Mouse (Mus musculus): Measurements from ENCODE around the gene Insc. TPM values are rescaled to one million over a fixed set of nuclear protein-coding genes. Genes with fewer than 3 reads are reported as not detected.
"Not testable (repeated sequence)": the region's sequence is repeated elsewhere in the genome, so short reads cannot be mapped to it uniquely, and the experiment has no call there.

Gene Insc
- polyA plus RNA-seq, 1 experiment from 2014 or later = 1.7 TPM

DNA sequence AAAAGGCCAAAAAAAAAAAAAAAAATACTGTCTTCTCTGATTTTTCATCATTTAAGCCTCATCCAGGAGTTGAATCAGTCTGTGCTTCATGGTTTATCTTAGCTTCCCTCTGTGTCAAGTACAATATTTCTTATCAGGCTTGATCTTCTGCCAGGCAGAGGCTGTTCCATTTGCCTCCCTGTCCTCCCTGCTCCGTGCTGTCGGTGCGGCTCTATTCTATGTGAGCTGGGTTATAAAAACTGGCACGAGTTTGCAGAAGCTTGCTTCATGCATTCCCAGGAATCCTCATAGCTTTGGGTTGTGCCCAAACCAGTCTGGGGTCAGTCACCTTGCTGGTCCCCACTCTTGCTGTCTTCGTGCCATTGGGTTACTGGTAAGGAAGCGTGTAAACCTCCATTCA lies 12.3 kb upstream of the Insc start:
- no peak overlapping the region for H3K9ac ChIP-seq (ENCODE audit: low read depth, low read length)
- 78% methylated on average over 6 of the region's 6 CpGs for WGBS
- no peak overlapping the region for H3K27ac ChIP-seq (ENCODE audit: low read length)
- H3K4me3 ChIP-seq (ENCODE audit: low read depth, low read length) = no peak overlapping the region
- no peaks in the 10 kb centered on the region for H3K4me1 ChIP-seq (ENCODE audit: control insufficient read depth, insufficient read depth, low read length)
- no peak for ATAC-seq
- H3K4me2 ChIP-seq (ENCODE audit: low read length) = no peak overlapping the region
- no peaks in the 10 kb centered on the region for H3K27me3 ChIP-seq (ENCODE audit: control insufficient read depth, insufficient read depth, low read depth, low read length)
- H3K36me3 ChIP-seq (ENCODE audit: control insufficient read depth, insufficient read depth, low read length) = no peaks in the 10 kb centered on the region
- no peaks in the 10 kb centered on the region for H3K9me3 ChIP-seq (replicated peaks; ENCODE audit: control insufficient read depth, low read length, poor library complexity, severe bottlenecking)

DNA sequence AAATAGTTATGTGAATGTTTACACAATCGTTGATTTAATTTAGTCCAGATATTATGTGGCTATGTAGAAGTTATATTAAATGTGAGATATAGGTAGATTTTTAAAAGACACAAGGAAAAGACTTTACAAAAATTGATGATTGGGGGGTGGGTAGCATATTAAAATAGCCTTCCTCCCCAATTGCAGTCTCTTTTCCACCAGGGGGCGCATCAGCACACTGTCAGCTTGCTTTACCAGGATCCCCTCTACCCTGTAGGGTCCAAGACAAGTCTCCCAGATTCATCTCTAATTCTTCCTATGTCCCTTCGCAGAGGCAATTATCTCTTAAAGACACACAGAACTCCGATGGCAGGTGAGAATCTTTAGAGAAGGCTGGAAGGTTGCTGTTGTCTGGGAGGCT lies 11.8 kb upstream of the Insc start:
- H3K9ac ChIP-seq (ENCODE audit: low read depth, low read length); H3K4me1 ChIP-seq (ENCODE audit: control insufficient read depth, insufficient read depth, low read length); H3K4me3 ChIP-seq (ENCODE audit: low read depth, low read length); H3K36me3 ChIP-seq (ENCODE audit: control insufficient read depth, insufficient read depth, low read length); H3K9me3 ChIP-seq (replicated peaks; ENCODE audit: control insufficient read depth, low read length, poor library complexity, severe bottlenecking); H3K27me3 ChIP-seq (ENCODE audit: control insufficient read depth, insufficient read depth, low read depth, low read length); H3K27ac ChIP-seq (ENCODE audit: low read length); H3K4me2 ChIP-seq (ENCODE audit: low read length); ATAC-seq: not testable (repeated sequence)
- 41% methylated on average over 4 of the region's 4 CpGs for WGBS

DNA sequence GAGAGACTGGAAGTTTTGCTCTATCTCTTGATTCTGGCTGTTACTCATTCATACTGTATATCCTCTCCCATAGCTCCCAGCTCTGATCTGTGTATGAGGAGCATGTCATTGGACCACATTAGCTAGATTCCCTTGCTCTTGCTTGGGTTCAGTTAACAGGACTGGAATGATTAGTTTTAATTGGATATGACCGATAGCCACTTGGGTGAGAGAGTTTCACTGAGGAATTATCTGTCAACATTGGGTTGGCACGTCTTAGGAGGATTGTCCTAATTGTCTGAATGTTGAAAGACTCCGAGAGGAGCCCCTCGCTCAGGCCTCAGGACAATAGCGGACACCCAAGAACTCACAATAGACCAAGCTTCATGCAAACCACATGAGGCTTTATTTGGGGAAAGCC lies 7.2 kb upstream of the Insc start:
- Histone ChIP-seq H3K4me2 (ENCODE audit: low read length) (no peak overlapping the region), H3K9ac (ENCODE audit: low read depth, low read length) (no peak overlapping the region), H3K9me3 (replicated peaks; ENCODE audit: control insufficient read depth, low read length, poor library complexity, severe bottlenecking) (no peaks in the 10 kb centered on the region), H3K27me3 (ENCODE audit: control insufficient read depth, insufficient read depth, low read depth, low read length) (no peaks in the 10 kb centered on the region), H3K36me3 (ENCODE audit: control insufficient read depth, insufficient read depth, low read length) (no peaks in the 10 kb centered on the region), H3K4me3 (ENCODE audit: low read depth, low read length) (no peak overlapping the region), H3K4me1 (ENCODE audit: control insufficient read depth, insufficient read depth, low read length) (no peaks in the 10 kb centered on the region), H3K27ac (ENCODE audit: low read length) (no peak overlapping the region)
- ATAC-seq = no peak
- 38% methylated on average over 5 of the region's 5 CpGs for WGBS

DNA sequence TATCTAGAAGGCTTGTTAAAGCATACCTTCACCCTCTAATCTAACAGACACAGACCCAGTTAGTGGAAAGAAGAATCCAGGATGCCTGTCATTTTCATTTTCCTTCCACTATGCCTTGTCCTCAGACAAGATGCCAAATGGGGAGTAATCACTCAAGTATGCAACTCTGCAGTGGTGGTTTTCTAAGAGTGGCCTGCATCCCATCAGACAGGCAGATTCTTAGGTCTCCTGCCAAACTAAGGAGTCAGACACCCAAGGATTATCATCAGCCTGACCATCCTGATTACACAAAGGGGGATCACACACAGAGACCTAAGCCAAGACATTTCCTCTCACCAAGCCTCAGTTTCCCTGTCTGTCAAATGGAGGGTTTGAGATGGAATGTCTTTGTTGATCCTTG lies 5.3 kb upstream of the Insc start:
- H3K27me3 ChIP-seq (ENCODE audit: control insufficient read depth, insufficient read depth, low read depth, low read length) = no peaks in the 10 kb centered on the region
- no peak overlapping the region for H3K4me2 ChIP-seq (ENCODE audit: low read length)
- no peak overlapping the region for H3K4me3 ChIP-seq (ENCODE audit: low read depth, low read length)
- no peak overlapping the region for H3K27ac ChIP-seq (ENCODE audit: low read length)
- H3K36me3 ChIP-seq (ENCODE audit: control insufficient read depth, insufficient read depth, low read length) = no peaks in the 10 kb centered on the region
- no peaks in the 10 kb centered on the region for H3K4me1 ChIP-seq (ENCODE audit: control insufficient read depth, insufficient read depth, low read length)
- H3K9me3 ChIP-seq (replicated peaks; ENCODE audit: control insufficient read depth, low read length, poor library complexity, severe bottlenecking) = no peaks in the 10 kb centered on the region
- H3K9ac ChIP-seq (ENCODE audit: low read depth, low read length) = no peak overlapping the region
- ATAC-seq = no peak

DNA sequence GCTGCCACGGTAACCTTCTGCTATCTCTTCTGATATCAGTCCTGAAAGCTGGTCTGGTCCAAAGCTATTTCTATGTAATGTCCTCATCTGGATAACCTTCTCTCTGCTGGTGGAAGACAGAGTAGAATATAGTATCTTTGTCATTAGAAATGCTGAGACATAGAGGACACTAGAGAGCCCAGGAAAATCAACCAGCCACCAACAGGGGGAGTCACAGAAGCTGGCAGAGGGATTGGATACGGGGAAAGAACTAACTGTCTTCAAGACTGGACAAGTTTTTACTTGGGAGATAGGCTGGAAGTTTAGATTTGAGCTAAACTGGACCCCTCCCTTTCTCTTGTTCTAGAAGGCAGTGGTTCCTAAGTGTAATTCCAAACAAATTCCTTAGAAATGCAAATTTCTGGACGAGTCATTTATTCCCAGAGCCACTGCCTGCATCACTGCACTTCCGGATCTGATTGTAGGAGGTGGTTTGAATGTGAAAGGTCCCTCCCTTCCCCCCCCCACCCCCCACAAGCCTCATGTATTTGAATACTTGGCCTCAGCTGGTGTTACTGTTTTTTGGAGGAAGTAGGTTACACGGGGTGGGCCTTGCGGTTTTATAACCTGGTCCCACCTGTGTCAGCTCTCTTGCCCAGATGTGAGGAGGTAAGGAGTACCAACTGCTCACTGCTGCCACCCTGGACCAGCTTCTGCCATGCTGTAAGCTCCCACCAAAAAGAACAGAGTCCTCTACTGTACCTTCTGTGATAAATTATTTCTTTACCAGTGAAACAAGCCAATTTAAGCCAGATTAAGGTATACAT lies 2.9 kb upstream of the Insc start:
- ATAC-seq = no peak
- no peaks in the 10 kb centered on the region for H3K27me3 ChIP-seq (ENCODE audit: control insufficient read depth, insufficient read depth, low read depth, low read length)
- no peak overlapping the region for H3K27ac ChIP-seq (ENCODE audit: low read length)
- no peak overlapping the region for H3K9ac ChIP-seq (ENCODE audit: low read depth, low read length)
- WGBS = 52% methylated on average over 6 of the region's 6 CpGs
- H3K4me3 ChIP-seq (ENCODE audit: low read depth, low read length) = no peak overlapping the region
- no peaks in the 10 kb centered on the region for H3K36me3 ChIP-seq (ENCODE audit: control insufficient read depth, insufficient read depth, low read length)
- peaks cover 5% of the 10 kb centered on the region; the same call in 1 of the 2 replicates for H3K4me1 ChIP-seq (ENCODE audit: control insufficient read depth, insufficient read depth, low read length)
- no peaks in the 10 kb centered on the region for H3K9me3 ChIP-seq (replicated peaks; ENCODE audit: control insufficient read depth, low read length, poor library complexity, severe bottlenecking)
- no peak overlapping the region for H3K4me2 ChIP-seq (ENCODE audit: low read length)

DNA sequence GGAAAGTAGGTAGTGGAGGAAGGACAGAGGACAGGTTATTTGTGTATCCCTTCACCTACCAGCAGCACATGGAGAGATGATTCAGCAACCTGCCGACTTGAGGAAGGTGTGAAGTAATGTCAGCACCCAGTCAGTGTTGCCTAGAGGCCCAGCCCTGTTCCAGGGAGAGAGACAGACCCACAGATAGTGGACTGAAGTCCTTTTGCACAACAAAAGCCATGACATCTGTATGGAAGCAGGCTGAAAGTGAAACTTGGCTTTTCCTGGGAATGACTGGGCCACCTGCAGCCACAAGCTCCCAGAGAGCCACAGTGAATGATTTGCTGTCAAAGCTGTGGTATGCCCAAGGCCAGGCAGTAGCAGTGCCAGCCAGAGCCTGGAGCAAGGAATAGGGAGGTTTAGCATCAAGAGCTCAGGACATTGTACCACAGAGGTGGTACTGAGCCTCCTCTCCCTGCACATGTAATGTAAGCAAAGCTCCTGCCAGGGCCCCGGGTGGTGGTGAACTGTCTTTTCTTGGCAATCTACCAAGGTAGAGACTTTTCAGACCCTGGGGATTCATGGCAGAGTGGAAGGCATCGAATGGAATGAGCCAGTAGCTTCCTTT lies 1.2 kb downstream of the Insc start:
- WGBS = 51% methylated on average over 3 of the region's 3 CpGs
- no peaks in the 10 kb centered on the region for H3K9me3 ChIP-seq (replicated peaks; ENCODE audit: control insufficient read depth, low read length, poor library complexity, severe bottlenecking)
- ATAC-seq = no peak
- H3K27ac ChIP-seq (ENCODE audit: low read length) = no peak overlapping the region
- H3K9ac ChIP-seq (ENCODE audit: low read depth, low read length) = no peak overlapping the region
- no peak overlapping the region for H3K4me3 ChIP-seq (ENCODE audit: low read depth, low read length)
- H3K27me3 ChIP-seq (ENCODE audit: control insufficient read depth, insufficient read depth, low read depth, low read length) = no peaks in the 10 kb centered on the region
- H3K4me2 ChIP-seq (ENCODE audit: low read length) = no peak overlapping the region
- no peaks in the 10 kb centered on the region for H3K36me3 ChIP-seq (ENCODE audit: control insufficient read depth, insufficient read depth, low read length)
- H3K4me1 ChIP-seq (ENCODE audit: control insufficient read depth, insufficient read depth, low read length) = peaks cover 8% of the 10 kb centered on the region

DNA sequence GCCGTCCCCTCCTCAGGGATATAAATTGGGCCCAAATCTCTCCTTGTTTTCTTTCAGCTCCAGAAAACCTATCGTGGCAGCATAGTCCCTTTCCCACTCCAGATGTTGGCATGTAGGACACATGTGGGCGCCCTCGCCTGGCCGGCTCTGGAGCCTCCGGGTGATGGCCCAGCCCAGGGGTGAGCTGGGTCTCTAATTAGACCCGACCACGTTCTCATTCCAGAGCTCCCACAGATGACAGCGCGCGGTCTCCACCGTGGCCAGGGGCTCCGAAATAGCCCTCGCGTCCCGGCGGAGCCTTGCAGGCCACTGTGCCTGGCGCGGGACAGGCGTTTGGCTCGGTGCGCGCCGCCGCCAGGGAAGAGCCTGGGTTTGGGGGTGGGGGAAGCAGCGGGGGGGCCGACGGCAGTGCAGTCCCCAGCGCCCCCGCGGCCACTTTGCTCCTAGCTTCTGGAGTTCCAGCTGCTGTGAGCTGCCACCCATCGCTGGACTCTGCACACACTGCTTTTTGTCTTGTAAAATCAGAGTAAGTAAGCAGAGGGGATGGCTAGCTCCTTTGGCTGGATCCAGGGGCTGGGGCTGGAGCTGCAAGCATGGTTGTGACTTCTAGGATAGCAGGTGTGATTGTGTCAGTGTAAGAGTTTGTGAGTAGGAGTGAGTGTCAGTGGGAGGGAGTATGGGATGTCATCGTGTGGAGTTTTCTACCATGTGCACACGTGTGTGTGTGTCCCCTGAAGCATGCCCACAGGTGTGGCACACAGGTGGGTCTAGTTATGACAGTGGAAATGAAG lies 2.2 kb downstream of the Insc start:
- H3K36me3 ChIP-seq (ENCODE audit: control insufficient read depth, insufficient read depth, low read length) = no peaks in the 10 kb centered on the region
- peaks cover 8% of the 10 kb centered on the region for H3K4me1 ChIP-seq (ENCODE audit: control insufficient read depth, insufficient read depth, low read length)
- peak overlapping the region; percentile 74 for H3K9ac ChIP-seq (ENCODE audit: low read depth, low read length)
- WGBS = 5% methylated on average over 34 of the region's 34 CpGs
- no peak overlapping the region for H3K27ac ChIP-seq (ENCODE audit: low read length)
- H3K9me3 ChIP-seq (replicated peaks; ENCODE audit: control insufficient read depth, low read length, poor library complexity, severe bottlenecking) = no peaks in the 10 kb centered on the region
- peak overlapping the region; percentile 48 for H3K4me3 ChIP-seq (ENCODE audit: low read depth, low read length)
- ATAC-seq = peak; percentile 72
- H3K27me3 ChIP-seq (ENCODE audit: control insufficient read depth, insufficient read depth, low read depth, low read length) = no peaks in the 10 kb centered on the region
- peak overlapping the region; percentile 94 for H3K4me2 ChIP-seq (ENCODE audit: low read length)

DNA sequence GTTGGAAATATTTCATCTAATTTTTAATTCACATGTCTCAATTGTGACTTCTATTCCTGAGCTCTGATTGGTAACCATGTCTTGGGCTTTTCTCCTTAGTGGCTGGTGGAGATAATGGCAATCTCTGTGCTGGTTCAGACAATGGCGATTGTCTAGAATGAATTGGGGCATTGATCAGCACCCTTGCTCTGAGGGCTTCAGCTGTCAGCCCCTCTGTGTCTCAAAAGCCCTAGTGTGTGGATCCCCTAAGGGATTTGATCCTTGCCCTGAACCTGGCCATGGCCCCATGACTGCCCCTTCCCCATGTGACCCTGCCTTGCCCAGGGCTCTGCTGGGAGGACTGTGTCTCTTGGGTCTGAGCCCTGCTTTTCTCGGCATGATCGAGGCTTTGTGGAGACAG lies 4.1 kb downstream of the Insc start:
- Histone ChIP-seq H3K9me3 (replicated peaks; ENCODE audit: control insufficient read depth, low read length, poor library complexity, severe bottlenecking) (no peaks in the 10 kb centered on the region), H3K4me3 (ENCODE audit: low read depth, low read length) (no peak overlapping the region), H3K4me2 (ENCODE audit: low read length) (no peak overlapping the region), H3K9ac (ENCODE audit: low read depth, low read length) (no peak overlapping the region), H3K27ac (ENCODE audit: low read length) (no peak overlapping the region), H3K36me3 (ENCODE audit: control insufficient read depth, insufficient read depth, low read length) (no peaks in the 10 kb centered on the region), H3K4me1 (ENCODE audit: control insufficient read depth, insufficient read depth, low read length) (peaks cover 8% of the 10 kb centered on the region), H3K27me3 (ENCODE audit: control insufficient read depth, insufficient read depth, low read depth, low read length) (no peaks in the 10 kb centered on the region)
- 59% methylated on average over 3 of the region's 3 CpGs for WGBS
- ATAC-seq = no peak

DNA sequence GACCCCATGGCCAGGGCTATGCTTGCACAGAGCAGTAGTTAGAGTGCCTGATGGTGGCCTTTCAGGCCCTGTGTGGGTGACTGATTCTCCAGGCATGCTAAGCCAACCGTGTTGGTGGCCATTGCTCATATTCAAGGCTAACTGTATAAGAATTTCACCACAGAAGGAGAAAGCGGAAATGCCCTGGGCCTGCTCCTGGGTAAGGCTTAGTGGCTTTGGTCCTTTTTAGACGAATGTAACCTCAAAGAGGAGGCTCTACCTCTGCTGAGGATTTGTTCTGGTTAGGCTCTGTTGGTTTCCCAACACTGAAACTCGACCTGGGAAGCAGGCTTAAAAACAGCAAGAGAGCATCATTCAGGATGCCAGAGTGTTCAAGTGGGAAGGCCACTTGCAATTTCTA lies 4.7 kb downstream of the Insc start:
- 61% methylated on average over 4 of the region's 4 CpGs for WGBS
- H3K36me3 ChIP-seq (ENCODE audit: control insufficient read depth, insufficient read depth, low read length) = no peaks in the 10 kb centered on the region
- H3K4me1 ChIP-seq (ENCODE audit: control insufficient read depth, insufficient read depth, low read length) = peaks cover 8% of the 10 kb centered on the region

More for the DNA sequence above, 4.7 kb downstream of the Insc start:
- ATAC-seq = no peak
- Histone ChIP-seq H3K4me2 (ENCODE audit: low read length) (no peak overlapping the region), H3K9ac (ENCODE audit: low read depth, low read length) (no peak overlapping the region), H3K9me3 (replicated peaks; ENCODE audit: control insufficient read depth, low read length, poor library complexity, severe bottlenecking) (no peaks in the 10 kb centered on the region), H3K4me3 (ENCODE audit: low read depth, low read length) (no peak overlapping the region), H3K27ac (ENCODE audit: low read length) (no peak overlapping the region), H3K27me3 (ENCODE audit: control insufficient read depth, insufficient read depth, low read depth, low read length) (no peaks in the 10 kb centered on the region)
